Mouse (Mus musculus) kidney, embryonic 15.5 days (tissue): ENCODE results near the gene Fes. TPM values are rescaled to one million over a fixed set of nuclear protein-coding genes. Genes with fewer than 3 reads are reported as not detected.
A peak's percentile ranks its signal among the peaks of the same experiment; 100 is the strongest.

ENCODE experiments used
- ATAC-seq: fragments of 200-750 bp; cut with Nextera tagmentation; replicated peaks from 2 replicates; pipeline ENCODE4 v1.8.0; 2017; ENCODE audit warnings: moderate TSS enrichment; ENCODE audit not compliant: low FRiP score
- H3K27ac ChIP-seq: fragments of 300-500 bp; sonication (generic); 2 replicates; pipeline ENCODE4 v1.5.1; 2015; ENCODE audit warnings: mild to moderate bottlenecking, inconsistent platforms
- H3K27me3 ChIP-seq: fragments of 300-500 bp; sonication (generic); 2 replicates; pipeline ENCODE4 v1.6.1; 2015; ENCODE audit warnings: inconsistent platforms
- H3K36me3 ChIP-seq: fragments of 300-500 bp; sonication (generic); 2 replicates; pipeline ENCODE4 v1.6.1; 2015; ENCODE audit warnings: inconsistent platforms
- H3K4me1 ChIP-seq: fragments of 300-500 bp; sonication (generic); 2 replicates; pipeline ENCODE4 v1.6.1; 2015; ENCODE audit warnings: inconsistent platforms
- H3K4me2 ChIP-seq: fragments of 300-500 bp; sonication (generic); 2 replicates; pipeline ENCODE4 v1.6.1; 2015; ENCODE audit warnings: moderate library complexity, mild to moderate bottlenecking, inconsistent platforms
- H3K4me3 ChIP-seq: fragments of 300-500 bp; sonication (generic); replicated peaks from 2 replicates; pipeline ENCODE4 v1.5.1; 2015; ENCODE audit warnings: mild to moderate bottlenecking, inconsistent platforms
- H3K9ac ChIP-seq: fragments of 300-500 bp; sonication (generic); 2 replicates; pipeline ENCODE4 v1.6.1; 2015; ENCODE audit warnings: mild to moderate bottlenecking, inconsistent platforms
- H3K9me3 ChIP-seq: fragments of 300-500 bp; sonication (generic); replicated peaks from 2 replicates; pipeline ENCODE4 v1.6.1; 2016; ENCODE audit warnings: inconsistent platforms
- WGBS: fragments of 180-500 bp; shearing (Covaris S2); methylation state at CpG from one replicate; pipeline ENCODE4 v1.1.7; 2015; ENCODE audit warnings: mixed read lengths; 5-methylcytosine and 5-hydroxymethylcytosine counted together
- polyA plus RNA-seq: library from polyadenylated mRNA; unstranded; fragments of >200 nt; fragmentation: Nextera tagmentation; extraction: Ambion mirVana; gene quantifications from 2 replicates; pipeline ENCODE4 v1.2.1, GENCODE M21; 2015

The Fes gene
- polyA plus RNA-seq: 14.9 and 18.5 TPM in 2 replicates

DNA sequence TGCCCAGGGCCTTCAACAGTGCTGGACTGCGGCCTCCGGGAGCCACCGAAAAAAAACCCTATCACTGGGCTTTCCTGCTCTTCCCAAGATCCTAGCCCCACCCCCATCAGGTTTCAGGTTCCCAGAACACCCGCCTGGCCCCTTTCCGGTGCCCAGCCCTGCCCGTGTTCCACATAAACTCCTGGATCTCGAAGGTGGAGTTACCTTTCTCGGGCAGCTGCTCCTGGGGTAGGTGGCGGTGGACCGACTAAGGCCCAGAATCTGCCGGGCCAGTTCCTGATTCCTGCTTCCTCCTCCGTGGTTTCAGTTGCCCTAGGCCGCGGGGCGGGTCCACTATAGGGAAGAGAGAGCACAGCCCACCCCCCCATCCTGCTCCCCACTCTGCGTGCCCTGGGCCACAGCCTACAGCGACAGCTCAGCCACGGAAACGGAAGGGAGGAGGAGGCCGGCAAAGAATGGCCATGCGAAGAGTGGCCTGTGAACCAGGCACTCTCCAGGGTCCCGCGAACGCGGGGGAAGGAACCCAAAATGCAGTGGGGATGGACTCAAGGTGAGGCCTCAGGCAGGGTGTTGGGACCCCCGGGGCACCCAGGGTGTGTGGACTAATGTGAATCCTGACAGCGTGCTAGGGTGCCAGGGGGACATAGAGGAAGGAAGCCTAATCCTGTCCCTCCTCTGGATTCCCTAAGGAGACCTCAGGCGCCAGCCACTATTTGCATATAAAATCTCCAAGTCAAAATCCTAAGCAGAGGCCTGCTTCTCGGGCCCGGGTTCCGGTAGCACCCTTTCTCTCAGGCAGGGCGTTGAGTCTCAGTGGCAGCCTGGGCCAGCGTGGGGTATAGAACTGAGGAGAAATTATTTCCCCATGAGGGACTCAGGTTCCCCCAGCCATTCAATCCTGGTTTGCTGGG lies at the start of gene Fes:
Fes (minus strand) TSS at position 314 of the 911 bp plus-strand sequence.
- Histone ChIP-seq H3K4me1 (peaks cover 28% of the 10 kb centered on the region), H3K27ac (peak within 1 kb of the TSS; percentile 85), H3K36me3 (peaks cover 31% of the 10 kb centered on the region), H3K4me3 (peak within 1 kb of the TSS; percentile 42), H3K27me3 (no peaks in the 10 kb centered on the region), H3K9me3 (no peaks in the 10 kb centered on the region), H3K4me2 (peak within 1 kb of the TSS; percentile 64), H3K9ac (peak within 1 kb of the TSS; percentile 44)
- WGBS: 5% methylated on average over 33 of the region's 33 CpGs
- ATAC-seq: peak; percentile 56

DNA sequence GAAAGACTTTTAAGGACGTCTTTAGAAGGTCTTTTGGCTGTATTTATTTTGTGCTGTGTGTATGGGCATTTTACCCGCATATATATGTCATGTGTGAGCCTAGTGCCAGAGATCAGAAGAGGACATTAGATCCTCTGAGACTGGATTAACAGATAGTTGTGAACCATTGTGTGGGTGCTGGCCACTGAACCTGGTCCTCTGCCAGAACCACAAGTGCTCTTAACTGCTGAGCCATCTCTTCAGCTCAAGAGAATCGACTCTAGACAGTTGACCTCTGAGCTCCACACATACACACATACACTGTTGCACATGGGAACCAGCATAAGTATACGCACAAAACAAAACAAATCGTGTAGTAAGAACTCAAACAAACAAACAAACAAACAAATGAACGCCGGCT lies 48.8 kb upstream of the Fes start:
- H3K9ac ChIP-seq: no peak overlapping the region
- H3K4me2 ChIP-seq: no peak overlapping the region
- H3K4me3 ChIP-seq: no peak overlapping the region
- no peaks in the 10 kb centered on the region for H3K9me3 ChIP-seq
- WGBS: 87% methylated on average over 7 of the region's 7 CpGs
- peaks cover 21% of the 10 kb centered on the region for H3K4me1 ChIP-seq
- no peak for ATAC-seq
- no peaks in the 10 kb centered on the region for H3K27me3 ChIP-seq
- H3K36me3 ChIP-seq: no peaks in the 10 kb centered on the region
- no peak overlapping the region for H3K27ac ChIP-seq

DNA sequence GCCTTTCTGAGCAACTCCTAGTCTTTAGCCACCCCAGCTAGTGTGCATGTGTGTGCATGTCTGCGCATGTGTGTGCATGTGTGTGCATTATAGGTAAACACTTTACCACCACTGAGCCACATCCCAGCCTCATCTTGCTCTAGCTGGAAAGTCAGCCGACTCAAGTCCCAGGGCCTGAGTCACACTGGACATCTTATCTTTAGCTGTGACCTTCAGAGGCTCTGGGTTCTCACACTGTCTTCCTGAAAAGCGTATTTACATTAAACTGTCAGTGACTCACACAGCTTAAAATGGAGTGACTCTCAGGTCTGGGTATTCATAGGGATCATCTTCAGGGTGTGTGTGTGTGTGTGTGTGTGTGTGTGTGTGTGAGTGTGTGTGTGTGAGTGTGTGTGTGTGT lies 47.8 kb upstream of the Fes start:
- H3K27me3 ChIP-seq: no peaks in the 10 kb centered on the region
- H3K27ac ChIP-seq: no peak overlapping the region
- no peak overlapping the region for H3K9ac ChIP-seq
- H3K4me2 ChIP-seq: no peak overlapping the region
- H3K4me1 ChIP-seq: peaks cover 20% of the 10 kb centered on the region
- H3K4me3 ChIP-seq: no peak overlapping the region
- H3K9me3 ChIP-seq: no peaks in the 10 kb centered on the region
- H3K36me3 ChIP-seq: no peaks in the 10 kb centered on the region
- no peak for ATAC-seq
- WGBS: 66% methylated on average over 3 of the region's 3 CpGs

DNA sequence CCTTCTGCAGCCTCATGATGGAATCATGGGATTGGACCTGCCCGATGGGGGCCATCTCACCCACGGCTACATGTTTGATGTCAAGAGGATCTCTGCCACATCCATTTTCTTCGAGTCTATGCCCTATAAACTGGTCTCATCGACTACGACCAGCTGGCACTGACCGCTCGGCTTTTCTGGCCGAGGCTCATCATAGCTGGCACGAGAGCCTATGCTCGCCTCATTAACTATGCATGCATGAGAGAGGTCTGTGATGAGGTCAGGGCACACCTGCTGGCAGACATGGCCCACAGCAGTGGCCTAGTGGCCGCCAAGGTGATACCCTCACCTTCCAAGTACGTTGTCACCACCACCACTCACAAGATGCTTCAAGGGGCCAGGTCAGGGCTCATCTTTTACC lies 41.9 kb upstream of the Fes start:
- Histone ChIP-seq H3K4me3 (no peak overlapping the region), H3K4me2 (no peak overlapping the region), H3K9me3 (no peaks in the 10 kb centered on the region), H3K36me3 (no peaks in the 10 kb centered on the region), H3K27me3 (no peaks in the 10 kb centered on the region), H3K27ac (no peak overlapping the region), H3K9ac (no peak overlapping the region), H3K4me1 (peaks cover 11% of the 10 kb centered on the region; the same call in 1 of the 2 replicates)
- ATAC-seq: no peak
- WGBS: 69% methylated on average over 12 of the region's 12 CpGs

- no peak overlapping the region for H3K27ac ChIP-seq
- 77% methylated on average over 5 of the region's 5 CpGs for WGBS
These were observed 40.0 kb upstream of the Fes start for GRCm38 (mm10) chr7:80427730-80428129.

GRCm38 (mm10) chr7:80426363-80426762 lies 38.6 kb upstream of the Fes start:
- ATAC-seq: no peak
- Histone ChIP-seq H3K4me2 (no peak overlapping the region), H3K9me3 (no peaks in the 10 kb centered on the region), H3K27ac (no peak overlapping the region), H3K36me3 (no peaks in the 10 kb centered on the region), H3K4me1 (peaks cover 18% of the 10 kb centered on the region), H3K4me3 (no peak overlapping the region), H3K27me3 (no peaks in the 10 kb centered on the region), H3K9ac (no peak overlapping the region)
- WGBS: 58% methylated on average over 7 of the region's 7 CpGs

More at GRCm38 (mm10) chr7:80427730-80428129, 40.0 kb upstream of the Fes start:
- no peaks in the 10 kb centered on the region for H3K27me3 ChIP-seq
- ATAC-seq: no peak
- no peaks in the 10 kb centered on the region for H3K9me3 ChIP-seq
- H3K9ac ChIP-seq: no peak overlapping the region
- peaks cover 17% of the 10 kb centered on the region for H3K4me1 ChIP-seq
- H3K36me3 ChIP-seq: no peaks in the 10 kb centered on the region
- H3K4me2 ChIP-seq: no peak overlapping the region
- H3K4me3 ChIP-seq: no peak overlapping the region

- WGBS: 89% methylated on average over 6 of the region's 6 CpGs
- no peaks in the 10 kb centered on the region for H3K36me3 ChIP-seq
- ATAC-seq: no peak
- no peak overlapping the region for H3K4me3 ChIP-seq
- no peak overlapping the region for H3K4me2 ChIP-seq
- H3K9me3 ChIP-seq: no peaks in the 10 kb centered on the region
- no peak overlapping the region for H3K9ac ChIP-seq
- H3K4me1 ChIP-seq: peaks cover 16% of the 10 kb centered on the region
- no peak overlapping the region for H3K27ac ChIP-seq
- H3K27me3 ChIP-seq: no peaks in the 10 kb centered on the region
These were observed 37.0 kb upstream of the Fes start for GRCm38 (mm10) chr7:80424722-80425121.

- Histone ChIP-seq H3K4me2 (peak overlapping the region; percentile 44), H3K4me3 (peak overlapping the region; percentile 10; the same call in 1 of the 2 replicates), H3K27ac (no peak overlapping the region)
These were observed 35.2 kb upstream of the Fes start for GRCm38 (mm10) chr7:80422759-80423480.

GRCm38 (mm10) chr7:80421576-80421975 lies 33.8 kb upstream of the Fes start:
- H3K36me3 ChIP-seq: no peaks in the 10 kb centered on the region
- no peak overlapping the region for H3K27ac ChIP-seq
- H3K4me2 ChIP-seq: no peak overlapping the region
- peaks cover 15% of the 10 kb centered on the region for H3K4me1 ChIP-seq
- 96% methylated on average over 6 of the region's 6 CpGs for WGBS
- no peak for ATAC-seq
- no peaks in the 10 kb centered on the region for H3K27me3 ChIP-seq
- no peak overlapping the region for H3K9ac ChIP-seq
- H3K9me3 ChIP-seq: no peaks in the 10 kb centered on the region
- H3K4me3 ChIP-seq: no peak overlapping the region

More at GRCm38 (mm10) chr7:80422759-80423480, 35.2 kb upstream of the Fes start:
- Histone ChIP-seq H3K4me1 (peaks cover 15% of the 10 kb centered on the region), H3K9me3 (no peaks in the 10 kb centered on the region), H3K36me3 (no peaks in the 10 kb centered on the region), H3K9ac (no peak overlapping the region), H3K27me3 (no peaks in the 10 kb centered on the region)
- WGBS: 22% methylated on average over 20 of the region's 20 CpGs
- ATAC-seq: no peak

DNA sequence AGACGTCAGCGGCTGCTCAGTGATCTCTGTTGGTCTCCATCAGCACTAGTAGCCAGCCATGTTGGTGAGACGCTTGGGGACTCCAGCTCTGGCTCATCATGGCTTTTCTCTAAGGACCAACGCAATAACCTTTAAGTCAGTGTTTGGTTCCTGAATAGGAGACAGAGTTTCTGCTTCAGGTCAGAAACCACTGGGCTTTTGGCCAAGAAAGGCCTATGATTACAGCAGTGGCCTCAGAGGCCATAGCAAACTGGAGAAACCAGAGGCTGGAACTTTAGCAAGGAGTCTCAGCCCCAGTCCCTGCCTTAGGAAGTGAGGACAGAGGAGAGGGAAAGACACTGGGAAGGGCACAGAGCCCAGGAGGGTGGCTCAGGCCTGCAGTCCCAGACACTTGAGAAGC lies 32.8 kb upstream of the Fes start:
- Histone ChIP-seq H3K27ac (no peak overlapping the region), H3K36me3 (no peaks in the 10 kb centered on the region), H3K27me3 (no peaks in the 10 kb centered on the region), H3K4me1 (peaks cover 15% of the 10 kb centered on the region), H3K4me3 (no peak overlapping the region), H3K9ac (no peak overlapping the region), H3K4me2 (no peak overlapping the region), H3K9me3 (no peaks in the 10 kb centered on the region)
- 84% methylated on average over 4 of the region's 4 CpGs for WGBS
- no peak for ATAC-seq

- H3K27me3 ChIP-seq: no peaks in the 10 kb centered on the region
- H3K9ac ChIP-seq: no peak overlapping the region
- no peak overlapping the region for H3K4me2 ChIP-seq
- no peak for ATAC-seq
- no peaks in the 10 kb centered on the region for H3K36me3 ChIP-seq
- H3K27ac ChIP-seq: no peak overlapping the region
- 37% methylated on average over 3 of the region's 3 CpGs for WGBS
- H3K4me1 ChIP-seq: peaks cover 17% of the 10 kb centered on the region
- no peak overlapping the region for H3K4me3 ChIP-seq
- H3K9me3 ChIP-seq: no peaks in the 10 kb centered on the region
These were observed 31.5 kb upstream of the Fes start for GRCm38 (mm10) chr7:80419278-80419677.

GRCm38 (mm10) chr7:80418036-80418435 lies 30.3 kb upstream of the Fes start:
- ATAC-seq: no peak
- Histone ChIP-seq H3K4me2 (no peak overlapping the region), H3K9me3 (no peaks in the 10 kb centered on the region), H3K27ac (no peak overlapping the region), H3K4me3 (no peak overlapping the region), H3K4me1 (peaks cover 23% of the 10 kb centered on the region), H3K36me3 (no peaks in the 10 kb centered on the region), H3K9ac (no peak overlapping the region), H3K27me3 (no peaks in the 10 kb centered on the region)
- WGBS: 85% methylated on average over 3 of the region's 3 CpGs
